Mouse (Mus musculus): ENCODE measurements around the gene 4930442H23Rik.
"Not testable (repeated sequence)": the region's sequence is repeated elsewhere in the genome, so short reads cannot be mapped to it uniquely, and the experiment has no call there.

The 4930442H23Rik gene

DNA sequence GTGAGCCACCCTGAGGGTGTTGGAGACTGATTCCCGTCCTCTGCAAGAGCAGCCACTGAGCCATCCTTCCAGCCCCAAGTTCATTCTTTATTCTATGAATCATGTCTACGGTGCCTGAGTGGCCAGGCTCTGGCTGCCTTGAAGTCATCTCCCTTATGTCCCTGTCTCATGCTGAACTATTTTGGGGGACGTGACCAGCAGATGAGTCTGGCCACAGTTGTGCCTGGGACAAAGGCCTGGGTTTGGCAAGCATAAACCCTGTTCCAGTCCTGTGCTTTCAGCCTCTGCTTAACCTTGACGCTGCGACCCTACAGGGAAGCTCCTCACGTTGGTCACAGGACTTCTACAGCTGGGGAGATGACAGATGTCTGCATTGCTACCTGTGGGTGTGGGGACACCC lies 13.7 kb upstream of the 4930442H23Rik start:
- no peak for DNase-seq

DNA sequence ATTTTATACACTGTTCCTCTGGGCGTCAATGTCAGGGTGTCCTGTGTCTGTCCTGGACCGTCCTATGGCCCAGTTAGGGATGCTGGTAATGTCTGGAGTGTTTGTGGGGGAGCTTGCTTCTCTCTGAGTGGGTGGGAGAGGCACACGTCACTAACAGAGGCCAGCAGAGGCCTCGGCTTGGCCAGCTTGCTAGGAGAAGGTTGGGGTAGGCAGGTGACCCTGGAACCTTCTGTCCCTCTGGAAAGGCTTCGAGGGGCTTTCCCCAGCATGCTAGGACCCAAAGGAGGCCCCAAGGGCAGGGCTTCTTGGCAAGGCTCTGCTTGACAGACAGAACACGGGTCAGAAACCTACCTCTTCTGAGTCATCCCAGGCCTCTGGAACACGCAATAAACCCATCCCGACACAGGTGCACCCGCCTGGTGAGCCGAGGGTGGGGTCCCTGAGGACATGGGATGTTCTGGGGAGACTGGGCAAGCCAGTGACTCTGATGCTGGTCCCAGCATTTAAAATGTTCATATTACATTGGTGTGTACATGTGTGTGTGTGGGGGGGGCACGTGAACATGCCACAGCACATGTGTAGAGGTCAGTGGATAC lies 12.9 kb upstream of the 4930442H23Rik start:
- DNase-seq, result no peak

DNA sequence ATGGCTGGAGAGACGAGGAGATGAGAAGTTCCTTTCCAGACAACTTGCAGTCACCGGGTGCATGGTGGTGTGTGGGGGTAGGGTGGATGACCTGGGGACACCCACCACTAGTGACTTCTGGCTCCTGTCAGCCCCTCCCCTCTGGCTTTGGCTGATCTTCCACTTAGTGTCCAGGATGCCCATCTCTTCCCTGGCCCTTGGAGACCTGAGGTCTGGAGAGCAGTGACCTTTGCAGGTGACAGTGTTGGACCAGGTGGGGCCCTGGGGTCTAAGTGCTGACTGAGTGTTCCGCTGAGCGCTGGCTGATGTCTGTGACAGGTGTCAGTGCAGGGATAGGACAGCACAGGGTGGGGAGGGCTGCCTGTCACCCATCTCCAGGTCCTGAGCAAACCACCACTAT lies 11.7 kb upstream of the 4930442H23Rik start:
- no peak for DNase-seq

GRCm38 (mm10) chr10:81193991-81194774 lies 10.5 kb upstream of the 4930442H23Rik start:
- peak; percentile 42 for DNase-seq

GRCm38 (mm10) chr10:81192968-81193501 lies 9.4 kb upstream of the 4930442H23Rik start:
- DNase-seq, result no peak

GRCm38 (mm10) chr10:81192270-81192967 lies 8.8 kb upstream of the 4930442H23Rik start:
- peak; percentile 90 for DNase-seq

GRCm38 (mm10) chr10:81191342-81191982 lies 7.8 kb upstream of the 4930442H23Rik start:
- no peak for DNase-seq

- DNase-seq, result no peak
These were observed 7.3 kb upstream of the 4930442H23Rik start for GRCm38 (mm10) chr10:81190912-81191321.

DNA sequence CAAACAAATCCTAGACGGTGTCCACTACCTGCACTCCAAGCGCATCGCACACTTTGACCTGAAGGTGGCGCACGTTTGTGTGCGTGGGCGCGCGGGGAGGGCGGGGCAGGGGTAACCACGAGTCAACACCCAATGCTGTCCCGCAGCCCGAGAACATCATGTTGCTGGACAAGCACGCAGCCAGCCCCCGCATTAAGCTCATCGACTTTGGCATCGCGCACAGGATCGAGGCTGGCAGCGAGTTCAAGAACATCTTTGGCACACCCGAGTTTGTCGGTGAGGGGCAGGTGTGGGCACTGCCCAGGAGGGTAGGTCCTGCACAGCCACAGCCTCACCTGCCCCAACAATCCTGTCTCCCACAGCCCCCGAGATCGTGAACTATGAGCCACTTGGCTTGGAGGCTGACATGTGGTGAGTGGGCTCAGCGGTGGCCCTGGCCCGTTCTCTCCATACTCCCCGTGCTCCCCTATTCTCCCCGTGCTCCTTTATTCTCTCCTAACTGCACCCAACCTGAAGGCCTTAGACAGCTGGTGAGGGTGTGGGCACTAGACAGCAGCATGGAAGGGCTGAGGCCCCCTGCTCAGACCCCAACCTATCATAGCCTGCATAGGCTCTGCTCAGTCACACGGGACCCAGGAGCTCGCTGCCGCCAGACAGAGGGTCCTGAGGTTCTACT lies 6.7 kb upstream of the 4930442H23Rik start:
- DNase-seq, result no peak

DNA sequence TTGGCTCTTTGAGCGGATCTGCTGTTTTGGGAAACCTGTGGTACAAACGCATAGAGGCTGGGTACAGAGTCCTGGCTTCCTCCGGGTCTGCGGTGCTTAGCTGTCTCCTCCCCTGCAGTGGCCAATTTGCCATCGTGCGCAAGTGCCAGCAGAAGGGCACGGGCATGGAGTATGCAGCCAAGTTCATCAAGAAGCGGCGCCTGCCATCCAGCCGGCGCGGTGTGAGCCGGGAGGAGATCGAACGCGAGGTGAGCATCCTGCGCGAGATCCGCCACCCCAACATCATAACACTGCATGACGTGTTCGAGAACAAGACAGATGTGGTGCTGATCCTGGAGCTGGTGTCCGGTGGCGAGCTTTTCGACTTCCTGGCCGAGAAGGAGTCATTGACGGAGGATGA lies 6.2 kb upstream of the 4930442H23Rik start:
- DNase-seq, result no peak

GRCm38 (mm10) chr10:81187161-81187560 lies 3.5 kb upstream of the 4930442H23Rik start:
- DNase-seq, result no peak

DNA sequence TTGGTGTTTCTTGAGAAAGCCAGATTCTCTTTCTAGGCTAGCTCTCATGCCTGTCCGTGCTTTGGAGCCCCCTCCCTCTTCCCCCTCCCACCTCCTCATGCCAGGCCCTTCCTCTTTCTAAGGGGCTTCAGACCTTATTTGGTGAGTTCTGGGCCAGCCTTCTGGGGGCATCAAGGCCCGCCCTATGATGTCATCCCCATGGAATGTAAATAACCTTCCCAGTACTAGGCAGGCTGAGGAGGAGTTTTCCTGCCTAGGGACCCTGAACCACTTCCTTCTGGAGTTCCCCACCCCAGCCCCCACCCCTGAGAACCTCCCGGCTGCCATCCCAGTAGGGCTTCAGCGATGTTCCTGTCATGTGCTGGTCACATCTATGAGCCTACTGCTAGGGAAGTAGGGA lies 1.1 kb upstream of the 4930442H23Rik start:
- no peak for DNase-seq

GRCm38 (mm10) chr10:81182336-81183333 lies 1.0 kb downstream of the 4930442H23Rik start, which contains the start of gene Dapk3:
Gene Dapk3 (plus strand): TSS chr10:81183005.
- peak; percentile 94 for DNase-seq

GRCm38 (mm10) chr10:81181860-81182259 lies 1.8 kb downstream of the 4930442H23Rik start:
- not testable (repeated sequence) for DNase-seq

- DNase-seq, result no peak
These were observed 2.7 kb downstream of the 4930442H23Rik start for GRCm38 (mm10) chr10:81180946-81181345.

DNA sequence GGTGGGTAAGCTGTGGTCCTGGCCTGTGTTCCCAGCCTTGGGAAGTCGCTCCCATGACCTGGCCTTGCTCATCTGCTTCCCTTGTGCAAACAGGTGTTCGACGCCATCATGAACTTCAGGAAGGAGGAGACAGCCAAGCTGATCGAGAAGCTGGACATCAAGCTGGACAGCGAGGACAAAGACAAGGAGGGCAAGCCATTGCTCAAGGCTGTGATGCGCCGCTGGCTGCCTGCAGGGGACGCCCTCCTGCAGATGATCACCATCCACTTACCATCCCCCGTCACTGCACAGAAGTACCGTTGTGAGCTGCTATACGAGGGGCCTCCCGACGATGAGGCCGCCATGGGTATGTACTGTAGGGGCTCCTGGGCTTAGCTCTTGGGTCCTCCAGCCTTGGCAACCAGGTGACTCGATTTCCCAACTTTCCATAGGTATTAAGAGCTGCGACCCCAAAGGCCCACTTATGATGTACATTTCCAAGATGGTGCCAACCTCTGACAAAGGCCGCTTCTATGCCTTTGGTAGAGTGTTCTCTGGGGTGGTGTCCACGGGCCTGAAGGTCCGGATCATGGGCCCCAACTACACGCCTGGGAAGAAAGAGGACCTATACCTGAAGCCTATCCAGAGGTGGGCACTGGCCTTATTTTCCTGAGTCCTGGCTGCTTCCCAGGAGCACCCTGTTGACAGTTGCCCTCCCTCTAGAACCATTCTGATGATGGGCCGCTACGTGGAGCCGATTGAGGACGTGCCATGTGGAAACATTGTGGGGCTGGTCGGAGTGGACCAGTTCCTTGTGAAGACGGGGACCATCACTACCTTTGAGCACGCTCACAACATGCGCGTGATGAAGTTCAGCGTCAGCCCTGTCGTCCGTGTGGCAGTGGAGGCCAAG lies 4.0 kb downstream of the 4930442H23Rik start:
- no peak for DNase-seq

DNA sequence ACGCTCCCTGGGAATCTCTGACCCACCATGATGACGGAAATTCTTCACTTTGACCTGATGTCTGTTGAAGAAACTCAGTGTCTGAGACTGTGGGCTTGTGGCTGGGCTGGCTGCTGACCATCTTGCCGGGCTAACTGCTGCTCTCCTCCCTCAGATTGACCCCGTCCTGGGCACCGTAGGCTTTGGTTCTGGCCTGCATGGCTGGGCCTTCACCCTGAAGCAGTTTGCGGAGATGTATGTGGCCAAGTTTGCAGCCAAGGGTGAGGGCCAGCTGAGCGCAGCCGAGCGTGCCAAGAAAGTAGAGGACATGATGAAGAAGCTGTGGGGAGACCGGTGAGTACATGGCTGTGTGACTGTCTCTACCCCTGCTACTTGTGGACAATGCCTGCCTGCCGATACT lies 4.7 kb downstream of the 4930442H23Rik start:
- DNase-seq, result no peak

GRCm38 (mm10) chr10:81177958-81178712 lies 5.5 kb downstream of the 4930442H23Rik start:
- DNase-seq, result no peak

DNA sequence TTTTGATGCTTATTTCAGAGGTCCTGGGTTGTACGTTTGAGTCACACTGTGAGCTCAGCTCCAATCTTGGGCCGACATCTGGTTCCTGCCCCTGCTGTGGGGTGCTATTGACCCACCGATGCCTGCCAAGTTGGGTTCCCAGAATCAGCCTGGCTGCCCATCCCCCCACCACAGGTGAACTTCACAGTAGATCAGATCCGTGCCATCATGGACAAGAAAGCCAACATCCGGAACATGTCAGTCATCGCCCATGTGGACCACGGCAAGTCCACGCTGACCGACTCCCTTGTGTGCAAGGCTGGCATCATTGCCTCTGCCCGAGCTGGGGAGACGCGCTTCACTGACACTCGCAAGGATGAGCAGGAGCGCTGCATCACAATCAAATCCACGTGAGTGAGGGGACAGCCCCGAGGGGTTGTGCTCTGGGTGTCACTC lies 6.1 kb downstream of the 4930442H23Rik start:
- no peak for DNase-seq
